Mouse (Mus musculus) limb, embryonic 15.5 days (tissue): ENCODE results near the gene Gm20662. TPM values are rescaled to one million over a fixed set of nuclear protein-coding genes. Genes with fewer than 3 reads are reported as not detected.
"Not testable (repeated sequence)": the region's sequence is repeated elsewhere in the genome, so short reads cannot be mapped to it uniquely, and the experiment has no call there.

Experiments
- ATAC-seq: fragments of 200-750 bp; cut with Nextera tagmentation; 2 replicates; pipeline ENCODE4 v1.8.0; 2017; ENCODE audit warnings: low read depth, moderate TSS enrichment; ENCODE audit not compliant: insufficient number of reproducible peaks, low FRiP score, low TSS enrichment
- H3K27ac ChIP-seq: fragments of 300-500 bp; sonication (generic); 2 replicates; pipeline ENCODE4 v1.5.1; 2015; ENCODE audit warnings: moderate library complexity, mild to moderate bottlenecking, inconsistent platforms
- H3K27me3 ChIP-seq: fragments of 300-500 bp; sonication (generic); 2 replicates; pipeline ENCODE4 v1.6.1; 2015; ENCODE audit warnings: inconsistent platforms
- H3K36me3 ChIP-seq: fragments of 300-500 bp; sonication (generic); 2 replicates; pipeline ENCODE4 v1.6.1; 2015; ENCODE audit warnings: inconsistent platforms
- H3K4me1 ChIP-seq: fragments of 300-500 bp; sonication (generic); 2 replicates; pipeline ENCODE4 v1.6.1; 2015; ENCODE audit warnings: inconsistent platforms
- H3K4me2 ChIP-seq: fragments of 300-500 bp; sonication (generic); 2 replicates; pipeline ENCODE4 v1.6.1; 2015; ENCODE audit warnings: mild to moderate bottlenecking, inconsistent platforms
- H3K4me3 ChIP-seq: fragments of 300-500 bp; sonication (generic); 2 replicates; pipeline ENCODE4 v1.5.1; 2015; ENCODE audit warnings: mild to moderate bottlenecking, inconsistent platforms
- H3K9ac ChIP-seq: fragments of 300-500 bp; sonication (generic); 2 replicates; pipeline ENCODE4 v1.6.1; 2015; ENCODE audit warnings: inconsistent platforms
- H3K9me3 ChIP-seq: fragments of 300-500 bp; sonication (generic); 2 replicates; pipeline ENCODE4 v1.6.1; 2016; ENCODE audit warnings: inconsistent platforms
- WGBS: fragments of 180-500 bp; shearing (Covaris S2); methylation state at CpG from one replicate; pipeline ENCODE4 v1.1.7; 2015; 5-methylcytosine and 5-hydroxymethylcytosine counted together
- polyA plus RNA-seq: library from polyadenylated mRNA; unstranded; fragments of >200 nt; fragmentation: Nextera tagmentation; extraction: Ambion mirVana; gene quantifications from 2 replicates; pipeline ENCODE4 v1.2.1, GENCODE M21; 2015

Gm20662 gene
- polyA plus RNA-seq, 1 experiment from 2014 or later = 0.51 TPM

DNA sequence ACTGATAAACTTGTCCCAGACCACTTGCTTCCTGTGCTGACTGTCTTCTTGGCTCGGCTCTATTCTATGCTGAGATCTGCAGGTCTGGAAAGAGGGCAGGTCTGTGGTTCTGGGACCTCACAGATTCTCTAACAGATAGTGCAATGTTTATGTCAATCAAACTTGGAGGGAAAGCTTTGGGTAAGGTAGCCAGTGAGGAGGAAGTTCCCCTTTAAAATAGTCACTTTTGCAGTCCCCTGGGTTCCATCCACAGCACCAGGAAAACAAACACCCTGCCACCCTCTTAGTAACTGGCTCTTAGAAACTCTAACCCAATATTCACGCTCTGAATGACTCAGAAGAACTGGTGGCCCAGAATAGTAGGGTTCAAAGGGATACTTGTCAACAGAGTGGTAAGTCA lies 1.7 kb upstream of the Gm20662 start:
- Histone ChIP-seq H3K9ac (0 out of 2 replicates have a peak overlapping the region, but pooled peaks have one; percentile 15), H3K9me3 (no peaks in the 10 kb centered on the region), H3K27me3 (no peaks in the 10 kb centered on the region), H3K4me1 (0 out of 2 replicates have a peak, but pooled peaks cover 5% of the 10 kb centered on the region), H3K4me2 (no peak overlapping the region), H3K36me3 (no peaks in the 10 kb centered on the region), H3K4me3 (no peak overlapping the region), H3K27ac (no peak overlapping the region)
- WGBS = 50% methylated on average over 2 of the region's 2 CpGs
- no peak for ATAC-seq

DNA sequence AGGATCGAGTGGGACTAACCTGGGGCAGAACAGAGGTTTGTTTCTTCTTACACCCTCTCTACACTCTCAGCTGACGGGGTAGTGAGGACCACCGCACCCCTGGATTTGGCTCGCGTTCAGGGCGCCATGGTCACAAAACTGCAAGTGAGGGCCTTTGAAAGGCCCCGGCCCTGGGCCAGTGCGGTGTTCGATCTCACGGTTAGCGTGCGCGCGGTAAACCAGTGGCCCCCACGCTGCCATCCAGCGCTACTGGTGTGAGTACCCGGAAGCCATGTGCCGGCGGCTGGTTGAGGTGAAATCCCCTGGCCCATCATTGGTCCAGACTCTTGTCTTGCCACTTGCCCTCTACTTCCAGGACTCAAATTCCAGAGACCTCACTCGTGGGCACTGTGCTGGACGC lies 636 bp upstream of the Gm20662 start:
- ATAC-seq = no peak
- Histone ChIP-seq H3K9me3 (no peaks in the 10 kb centered on the region), H3K27ac (no peak overlapping the region), H3K36me3 (no peaks in the 10 kb centered on the region), H3K4me1 (0 out of 2 replicates have a peak, but pooled peaks cover 5% of the 10 kb centered on the region), H3K4me3 (no peak overlapping the region), H3K27me3 (no peaks in the 10 kb centered on the region), H3K4me2 (no peak overlapping the region), H3K9ac (no peak overlapping the region)
- WGBS = 91% methylated on average over 21 of the region's 21 CpGs

DNA sequence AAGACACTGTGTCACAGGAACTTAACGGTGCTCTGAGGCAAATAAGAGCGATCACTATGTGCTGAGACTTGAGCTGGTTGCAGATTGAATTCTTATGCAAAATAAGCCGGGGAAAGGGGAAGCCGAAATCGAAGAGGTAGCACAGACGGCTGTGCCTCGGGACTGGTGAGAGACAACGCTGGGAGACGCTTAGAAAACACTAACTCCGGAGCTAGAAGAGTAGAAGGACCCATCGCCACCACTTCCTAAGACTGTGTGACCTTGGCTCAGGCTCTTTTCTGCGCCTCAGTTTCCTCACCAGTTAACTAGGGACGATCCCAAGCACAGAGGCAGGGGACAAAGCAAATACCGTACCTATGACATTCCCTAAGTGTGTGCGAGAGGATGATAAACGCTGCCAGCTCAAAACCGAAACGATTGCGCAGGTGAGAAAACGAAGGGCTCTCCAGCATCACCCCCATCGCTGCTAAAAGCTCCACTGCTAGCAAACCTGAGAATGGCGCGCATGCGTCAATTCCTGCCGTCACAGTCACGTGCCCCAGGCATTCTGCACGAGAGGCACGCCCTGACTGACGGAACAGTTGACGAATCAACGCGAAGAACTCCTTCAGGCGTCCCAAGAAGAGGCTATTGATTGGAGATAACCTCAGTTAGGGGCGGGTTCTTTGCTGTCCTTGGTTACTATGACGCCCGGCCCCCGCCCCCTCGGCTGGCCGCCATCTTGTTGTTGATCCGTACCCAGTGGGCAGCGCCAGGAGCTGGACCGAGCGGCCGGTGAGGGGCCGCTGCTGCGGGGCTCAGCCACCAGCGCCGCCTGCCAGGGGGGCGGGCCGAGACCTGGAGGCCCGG lies 6.0 kb downstream of the Gm20662 start, which contains the start of gene Ip6k1:
TSS of gene Ip6k1 (plus strand) at position 580 of the 849 bp plus-strand sequence.
- Histone ChIP-seq H3K4me1 (peaks cover 25% of the 10 kb centered on the region), H3K27ac (peak within 1 kb of the TSS; percentile 95), H3K4me3 (peak within 1 kb of the TSS; percentile 73), H3K36me3 (no peaks in the 10 kb centered on the region), H3K9me3 (no peaks in the 10 kb centered on the region), H3K4me2 (peak within 1 kb of the TSS; percentile 69), H3K9ac (peak within 1 kb of the TSS; percentile 92), H3K27me3 (no peaks in the 10 kb centered on the region)
- peak; percentile 100 for ATAC-seq
- WGBS = under 1% methylated on average over 51 of the region's 51 CpGs

DNA sequence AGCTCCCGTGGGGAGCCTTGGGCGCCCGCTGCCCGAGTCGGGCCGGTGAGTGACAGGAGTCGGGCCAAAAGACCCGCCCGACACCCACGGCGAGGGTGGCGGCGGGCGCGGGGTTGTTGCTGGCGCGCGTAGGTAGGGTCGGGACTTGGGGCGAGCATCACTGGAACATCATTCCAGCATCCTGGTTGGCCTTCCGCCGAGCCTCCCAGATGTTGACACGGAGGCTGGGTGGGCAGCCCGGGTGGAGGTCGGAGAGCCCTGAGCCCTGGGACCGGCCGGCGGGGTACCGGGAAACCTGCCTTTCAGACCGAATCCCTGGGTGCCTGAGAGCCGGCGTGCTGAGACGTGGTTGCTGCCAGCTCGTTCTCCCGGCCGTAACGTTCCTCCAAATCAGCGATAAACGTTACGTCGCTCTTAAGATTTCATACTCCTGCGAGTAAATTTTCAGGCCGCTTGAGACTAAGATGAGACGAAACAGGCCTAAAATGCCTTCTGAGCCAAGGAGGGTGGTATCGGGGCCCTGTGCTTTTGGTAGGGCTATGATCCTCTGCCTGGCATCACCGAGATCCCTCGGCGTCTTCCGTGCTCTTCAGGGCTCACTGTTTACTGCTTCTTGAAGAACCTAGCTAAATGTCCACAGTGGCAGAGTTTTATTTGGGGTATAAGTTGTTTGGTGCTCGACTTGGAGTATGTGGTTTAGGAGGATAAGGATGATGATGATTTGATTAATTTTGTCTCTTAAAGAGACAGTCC lies 6.8 kb downstream of the Gm20662 start:
- H3K27me3 ChIP-seq = no peaks in the 10 kb centered on the region
- peak; percentile 35; the same call in 1 of the 2 replicates for ATAC-seq
- H3K4me3 ChIP-seq = peak overlapping the region; percentile 73
- H3K9me3 ChIP-seq = no peaks in the 10 kb centered on the region
- peaks cover 25% of the 10 kb centered on the region for H3K4me1 ChIP-seq
- under 1% methylated on average over 50 of the region's 50 CpGs for WGBS
- peak overlapping the region; percentile 69 for H3K4me2 ChIP-seq
- H3K36me3 ChIP-seq = 0 out of 2 replicates have a peak, but pooled peaks cover under 1% of the 10 kb centered on the region
- peak overlapping the region; percentile 95 for H3K27ac ChIP-seq
- peak overlapping the region; percentile 92 for H3K9ac ChIP-seq

DNA sequence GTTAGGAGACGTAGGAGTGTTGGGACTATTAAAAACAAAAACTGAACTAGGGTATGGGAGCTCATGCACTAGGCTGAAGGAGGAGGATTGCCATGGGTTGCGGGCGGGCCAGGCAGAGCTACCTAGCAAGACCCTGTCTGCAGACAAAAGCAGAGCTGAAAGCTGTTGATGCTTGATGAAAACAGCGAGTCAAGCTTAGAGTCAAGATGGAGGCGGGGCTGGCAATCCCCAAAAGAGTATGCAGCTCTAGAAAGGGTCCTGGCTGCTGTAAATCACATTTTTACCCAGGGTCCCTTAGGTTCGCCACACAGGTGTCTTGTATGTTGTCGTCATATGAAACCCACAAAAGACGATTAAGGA lies 7.4 kb downstream of the Gm20662 start:
- Histone ChIP-seq H3K4me1 (peaks cover 28% of the 10 kb centered on the region), H3K9ac (peak overlapping the region; percentile 92), H3K4me3 (peak overlapping the region; percentile 73), H3K36me3 (0 out of 2 replicates have a peak, but pooled peaks cover 5% of the 10 kb centered on the region), H3K27me3 (no peaks in the 10 kb centered on the region), H3K27ac (peak overlapping the region; percentile 95), H3K4me2 (peak overlapping the region; percentile 69), H3K9me3 (no peaks in the 10 kb centered on the region)
- WGBS = 4% methylated on average over 8 of the region's 8 CpGs
- no peak for ATAC-seq

DNA sequence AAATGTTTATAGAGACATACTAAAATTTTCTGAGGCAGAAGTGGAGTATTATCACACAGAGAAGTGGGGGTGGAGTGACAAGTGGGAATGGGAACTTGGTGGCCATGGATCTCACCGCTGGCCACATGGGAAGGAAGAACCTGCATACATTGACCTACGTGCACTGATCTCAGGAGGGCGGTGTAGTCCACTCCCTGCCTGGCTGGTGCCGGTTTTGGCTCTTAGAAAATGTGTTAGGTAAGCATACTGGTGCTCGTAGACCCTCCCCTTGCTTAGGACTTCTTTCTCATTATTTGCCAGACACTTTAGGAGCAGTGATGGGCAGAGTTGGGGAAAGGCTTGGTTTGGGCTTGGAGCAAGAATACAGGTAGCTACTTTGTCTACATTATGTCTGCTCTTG lies 11.9 kb downstream of the Gm20662 start:
- Histone ChIP-seq H3K9ac (no peak overlapping the region), H3K27me3 (no peaks in the 10 kb centered on the region), H3K4me1 (peaks cover 21% of the 10 kb centered on the region), H3K4me3 (no peak overlapping the region), H3K9me3 (no peaks in the 10 kb centered on the region), H3K27ac (no peak overlapping the region), H3K4me2 (no peak overlapping the region), H3K36me3 (peaks cover 8% of the 10 kb centered on the region; the same call in 1 of the 2 replicates)
- 89% methylated on average over 5 of the region's 5 CpGs for WGBS
- no peak for ATAC-seq

DNA sequence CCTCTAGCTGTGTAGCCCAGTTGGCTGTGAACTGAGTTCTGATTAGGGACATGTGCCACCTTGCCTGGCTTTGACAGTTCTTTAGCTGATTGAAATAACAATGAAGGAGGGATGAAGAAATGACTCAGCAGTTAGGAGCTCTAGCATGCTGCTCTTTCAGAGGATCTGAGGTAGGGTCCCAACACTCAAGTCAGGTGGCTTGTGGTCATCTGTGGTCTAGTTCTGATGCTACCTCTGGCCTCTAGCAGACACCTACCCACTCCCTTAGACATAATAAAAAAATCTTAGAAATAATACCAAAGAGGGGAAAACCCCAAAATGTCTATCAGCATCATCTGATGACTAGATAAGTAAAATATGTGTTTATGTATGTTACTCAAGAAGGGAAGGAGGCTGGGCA lies 14.2 kb downstream of the Gm20662 start:
- Histone ChIP-seq H3K4me3 (no peak overlapping the region), H3K9ac (no peak overlapping the region), H3K4me1 (0 out of 2 replicates have a peak, but pooled peaks cover 4% of the 10 kb centered on the region), H3K27me3 (no peaks in the 10 kb centered on the region), H3K27ac (no peak overlapping the region), H3K36me3 (peaks cover 12% of the 10 kb centered on the region), H3K9me3 (no peaks in the 10 kb centered on the region), H3K4me2 (no peak overlapping the region)
- ATAC-seq = no peak

DNA sequence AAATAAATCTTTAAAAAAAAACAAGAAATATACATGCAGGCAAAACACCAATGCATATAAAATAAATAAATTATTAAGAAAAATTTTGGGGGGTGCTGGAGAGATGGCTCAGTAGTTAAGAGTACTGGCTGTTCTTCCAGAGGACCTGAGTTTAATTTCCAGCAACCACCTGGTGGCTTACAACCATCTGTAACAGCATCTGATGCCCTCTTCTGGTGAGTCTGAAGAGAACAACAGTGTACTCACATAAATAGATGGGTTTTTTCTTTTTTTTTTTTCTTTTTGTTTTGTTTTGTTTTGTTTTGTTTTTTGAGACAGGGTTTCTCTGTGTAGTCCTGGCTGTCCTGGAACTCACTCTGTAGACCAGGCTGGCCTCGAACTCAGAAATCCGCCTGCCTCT lies 17.4 kb downstream of the Gm20662 start:
- WGBS = 95% methylated on average over 2 of the region's 2 CpGs
- H3K4me3 ChIP-seq, H3K4me2 ChIP-seq, ATAC-seq, H3K4me1 ChIP-seq, H3K27ac ChIP-seq, H3K9ac ChIP-seq, H3K27me3 ChIP-seq, H3K9me3 ChIP-seq: not testable (repeated sequence)
- peaks cover 11% of the 10 kb centered on the region for H3K36me3 ChIP-seq

DNA sequence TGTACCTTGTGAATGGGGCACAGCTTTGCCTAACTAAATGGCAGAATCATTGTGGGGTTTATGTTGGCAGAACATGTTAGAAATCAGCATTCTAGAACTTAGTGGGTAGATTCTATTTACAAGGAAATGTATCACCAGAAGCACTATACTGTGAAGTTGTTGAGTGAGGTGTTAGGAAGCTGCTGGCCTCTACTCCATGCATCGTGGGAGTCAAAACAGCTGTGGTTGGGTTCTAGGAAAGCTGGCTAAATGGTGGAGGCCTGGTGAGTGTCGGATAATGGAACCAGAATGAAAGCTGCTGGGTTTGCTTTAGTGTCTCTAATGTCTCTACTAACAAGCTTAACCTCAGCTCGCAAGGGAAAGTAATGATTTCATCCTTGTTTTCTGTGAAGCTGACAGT lies 21.0 kb downstream of the Gm20662 start:
- no peaks in the 10 kb centered on the region for H3K27me3 ChIP-seq
- ATAC-seq = no peak
- no peaks in the 10 kb centered on the region for H3K9me3 ChIP-seq
- no peak overlapping the region for H3K4me2 ChIP-seq
- peaks cover 11% of the 10 kb centered on the region for H3K36me3 ChIP-seq
- no peak overlapping the region for H3K27ac ChIP-seq
- H3K9ac ChIP-seq = no peak overlapping the region
- WGBS = 77% methylated on average over 3 of the region's 3 CpGs
- no peak overlapping the region for H3K4me3 ChIP-seq
- H3K4me1 ChIP-seq = no peaks in the 10 kb centered on the region

DNA sequence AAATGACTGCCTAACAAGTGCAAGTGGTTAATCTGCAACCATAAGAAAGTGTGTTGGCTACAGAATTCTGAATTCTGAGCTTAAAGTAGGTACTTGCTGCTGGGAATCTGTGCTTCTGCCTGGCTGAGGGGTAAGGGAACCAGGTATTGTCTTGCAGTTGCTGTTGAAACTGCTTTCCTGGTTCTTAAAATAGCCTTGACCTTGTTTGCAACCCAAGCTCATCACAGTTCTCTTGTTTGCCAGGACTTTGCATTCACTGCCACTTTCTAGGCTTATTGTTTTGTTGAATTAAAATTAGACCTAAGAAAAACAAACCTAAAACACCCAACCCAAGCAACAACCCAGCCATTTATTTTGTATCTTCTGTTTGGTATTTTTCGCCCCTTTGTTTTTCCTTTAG lies 24.6 kb downstream of the Gm20662 start:
- no peak overlapping the region for H3K4me3 ChIP-seq
- H3K9me3 ChIP-seq = no peaks in the 10 kb centered on the region
- WGBS = 88% methylated on average over 1 of the region's 1 CpGs
- peaks cover 17% of the 10 kb centered on the region for H3K36me3 ChIP-seq
- no peak overlapping the region for H3K4me2 ChIP-seq
- no peak for ATAC-seq
- no peaks in the 10 kb centered on the region for H3K27me3 ChIP-seq
- no peak overlapping the region for H3K27ac ChIP-seq
- H3K4me1 ChIP-seq = no peaks in the 10 kb centered on the region
- no peak overlapping the region for H3K9ac ChIP-seq

DNA sequence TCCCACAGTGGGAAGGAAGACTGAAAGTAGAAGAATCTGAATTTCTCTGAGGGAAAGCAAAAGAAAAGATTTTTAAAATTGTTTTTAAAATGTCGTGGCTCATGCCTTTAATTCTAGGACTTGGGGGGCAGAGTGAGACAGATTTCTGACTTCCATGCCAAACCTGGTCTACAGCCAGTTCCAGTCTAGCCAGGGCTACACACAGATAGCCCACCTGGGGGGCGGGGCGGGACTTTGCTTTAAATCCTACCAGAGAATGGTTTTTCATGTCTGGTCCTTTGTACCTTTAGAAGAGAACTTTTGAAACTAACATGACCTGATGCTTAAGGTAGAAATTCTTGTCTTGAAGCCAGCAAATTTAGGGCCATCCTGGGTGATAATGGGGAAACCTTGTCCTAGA lies 27.1 kb downstream of the Gm20662 start:
- 86% methylated on average over 3 of the region's 3 CpGs for WGBS
- ATAC-seq = no peak

DNA sequence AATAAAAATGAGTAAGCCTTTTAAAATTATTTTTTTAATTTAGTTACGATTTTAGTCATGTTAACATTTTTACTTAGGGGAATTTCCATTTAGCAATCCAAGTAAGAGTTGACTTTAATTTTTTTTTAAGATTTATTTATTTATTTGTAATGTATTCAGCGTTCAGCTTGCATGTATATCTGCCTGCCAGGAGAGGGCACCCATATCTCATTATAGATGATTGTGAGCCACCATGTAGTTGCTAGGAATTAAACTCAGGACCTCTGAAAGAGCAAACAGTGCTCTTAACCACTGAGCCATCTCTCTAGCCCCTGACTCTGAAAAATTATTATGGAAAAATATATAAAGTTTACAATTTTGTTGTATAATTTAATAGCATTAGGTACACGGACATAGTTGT lies 30.4 kb downstream of the Gm20662 start:
- Histone ChIP-seq H3K27ac (no peak overlapping the region), H3K27me3 (no peaks in the 10 kb centered on the region), H3K4me2 (no peak overlapping the region), H3K4me1 (no peaks in the 10 kb centered on the region), H3K9ac (no peak overlapping the region), H3K36me3 (peaks cover 50% of the 10 kb centered on the region), H3K4me3 (no peak overlapping the region), H3K9me3 (no peaks in the 10 kb centered on the region)
- ATAC-seq = no peak
- 83% methylated on average over 3 of the region's 3 CpGs for WGBS

More for the DNA sequence above, 27.1 kb downstream of the Gm20662 start:
- H3K9ac ChIP-seq = no peak overlapping the region
- H3K27me3 ChIP-seq = no peaks in the 10 kb centered on the region
- no peak overlapping the region for H3K4me3 ChIP-seq
- no peak overlapping the region for H3K4me2 ChIP-seq
- no peaks in the 10 kb centered on the region for H3K9me3 ChIP-seq
- H3K4me1 ChIP-seq = no peaks in the 10 kb centered on the region
- H3K36me3 ChIP-seq = peaks cover 36% of the 10 kb centered on the region
- no peak overlapping the region for H3K27ac ChIP-seq
